Mouse (Mus musculus) CH12.LX (cell line): ENCODE results near the gene 4930402F06Rik. TPM values are rescaled to one million over a fixed set of nuclear protein-coding genes. Genes with fewer than 3 reads are reported as not detected.

Experiments used
- DNase-seq: peaks from one replicate; pipeline ENCODE4 v3.0.0-alpha.2; 2013; ENCODE audit errors: extremely low read depth
- H3K27ac ChIP-seq: 2 replicates; pipeline ENCODE4 v1.5.1; 2012; ENCODE audit warnings: low read depth, mild to moderate bottlenecking, control low read depth, moderate library complexity; ENCODE audit not compliant: insufficient read depth
- H3K27me3 ChIP-seq: replicated peaks from 2 replicates; pipeline ENCODE3; 2012; ENCODE audit warnings: inconsistent platforms
- H3K36me3 ChIP-seq, 2 experiments: replicated peaks in 1 of 2; 2 replicates each; pipeline versions ENCODE3 to v1.6.1; 2012; ENCODE audit warnings: inconsistent platforms in 1 of 2, low read length in 1 of 2, mild to moderate bottlenecking in 1 of 2, mixed read lengths in 1 of 2, moderate library complexity in 1 of 2; ENCODE audit not compliant: control insufficient read depth in 1 of 2, insufficient read depth in 1 of 2
- H3K4me1 ChIP-seq, 2 experiments: 2 replicates each; pipeline ENCODE4 v1.6.1; 2012; ENCODE audit warnings: inconsistent platforms in 1 of 2, moderate library complexity in 1 of 2; ENCODE audit not compliant: insufficient read depth in 2 of 2, control insufficient read depth in 1 of 2
- H3K4me2 ChIP-seq: 2 replicates; pipeline ENCODE4 v1.6.1; 2012; ENCODE audit warnings: low read depth, mild to moderate bottlenecking, control low read depth; ENCODE audit not compliant: poor library complexity, insufficient read depth, severe bottlenecking
- H3K4me3 ChIP-seq, 3 experiments: fragments of 150-350 bp in 1 of 3; sonication (generic) in 1 of 3; replicated peaks in 1 of 3; 2 replicates each; pipeline versions ENCODE3 to v1.5.1; 2011 to 2012; ENCODE audit warnings: low read depth in 2 of 3, low read length in 2 of 3, mild to moderate bottlenecking in 2 of 3, moderate library complexity in 2 of 3, control low read depth in 1 of 3, improper control_type of control experiment in 1 of 3, inconsistent platforms in 1 of 3, mixed read lengths in 1 of 3; ENCODE audit not compliant: poor library complexity in 1 of 3
- H3K79me2 ChIP-seq: replicated peaks from 2 replicates; pipeline ENCODE4 v1.6.1; 2012; ENCODE audit warnings: mild to moderate bottlenecking, moderate library complexity; ENCODE audit not compliant: control insufficient read depth, poor library complexity, insufficient read depth, severe bottlenecking; ENCODE audit errors: extremely low read depth
- H3K9ac ChIP-seq: 2 replicates; pipeline ENCODE4 v1.6.1; 2012; ENCODE audit warnings: low read depth, mild to moderate bottlenecking, control low read depth, moderate library complexity; ENCODE audit not compliant: insufficient read depth
- H3K9me3 ChIP-seq: replicated peaks from 2 replicates; pipeline ENCODE3; 2012; ENCODE audit warnings: low read length, inconsistent platforms, mixed read lengths
- IRF4 ChIP-seq: IDR thresholded peaks from 2 replicates; pipeline ENCODE4 v1.6.1; 2014; ENCODE audit warnings: low read depth, mild to moderate bottlenecking, inconsistent platforms, low read length, improper control_type of control experiment
- MAX ChIP-seq: IDR thresholded peaks from 2 replicates; pipeline ENCODE4 v1.6.1; 2011; ENCODE audit warnings: low read length, improper control_type of control experiment
- MXI1 ChIP-seq: IDR thresholded peaks from 2 replicates; pipeline ENCODE4 v1.6.1; 2011; ENCODE audit warnings: mild to moderate bottlenecking, low read depth, low read length, improper control_type of control experiment
- MYC ChIP-seq: IDR thresholded peaks from 2 replicates; pipeline ENCODE4 v1.6.1; 2011; ENCODE audit warnings: low read depth, mild to moderate bottlenecking, improper control_type of control experiment, low read length
- PAX5 ChIP-seq: IDR thresholded peaks from 2 replicates; pipeline ENCODE4 v1.6.1; 2012; ENCODE audit warnings: low read length, inconsistent platforms, mixed read lengths
- TCF12 ChIP-seq: IDR thresholded peaks from 2 replicates; pipeline ENCODE4 v1.6.1; 2014; ENCODE audit warnings: low read depth, mild to moderate bottlenecking, inconsistent platforms, low read length, improper control_type of control experiment
- USF1 ChIP-seq: IDR thresholded peaks from 2 replicates; pipeline ENCODE4 v1.6.1; 2014; ENCODE audit warnings: low read depth, mild to moderate bottlenecking, inconsistent platforms, low read length, improper control_type of control experiment
- ZMIZ1 ChIP-seq: IDR thresholded peaks from 2 replicates; pipeline ENCODE4 v1.6.1; 2012; ENCODE audit warnings: low read depth, mild to moderate bottlenecking, inconsistent platforms, low read length, improper control_type of control experiment
- dilution Hi-C: fragments of 300-500 bp; cut with MboI; formaldehyde crosslinking; loops from 2 replicates; pipeline ENCODE4 v1.14.3; 2020; ENCODE audit warnings: low sequenced_read_pairs; ENCODE audit not compliant: extremely low pct_unique_long_range_greater_than_20kb, extremely low pct_ligation_motif_present
- in situ Hi-C: fragments of 300-500 bp; cut with MboI; formaldehyde crosslinking; loops from 3 replicates; pipeline ENCODE4 v1.14.3; 2019; ENCODE audit warnings: low sequenced_read_pairs, low pct_ligation_motif_present, low pct_unique_long_range_greater_than_20kb, mixed read lengths
- polyA plus RNA-seq: library from polyadenylated mRNA; unstranded; fragments of >175 nt; gene quantifications from 2 replicates; pipeline ENCODE4 v1.2.1, GENCODE M21; 2012; ENCODE audit warnings: low read depth; ENCODE audit not compliant: insufficient read length
- total RNA-seq, 2 experiments: library from RNA; depleted of rRNA; stranded (reverse); fragments of 300-350 nt in 1 of 2; fragments of >200 nt in 1 of 2; gene quantifications; 2 replicates each; pipeline ENCODE4 v1.2.3; 2012 to 2014

4930402F06Rik gene
- total and polyA plus RNA-seq, 3 experiments: not detected

GRCm38 (mm10) chr2:35328064-35328792 lies 68.7 kb downstream of the 4930402F06Rik start:
- peaks cover 0 to 3% of the 10 kb centered on the region in 2 experiments for H3K36me3 ChIP-seq
- dilution Hi-C loops: no loop called here
- peaks cover 5 to 11% of the 10 kb centered on the region in 2 experiments; a peak in 3 of 4 replicates for H3K4me1 ChIP-seq

GRCm38 (mm10) chr2:35327583-35327982 lies 69.4 kb downstream of the 4930402F06Rik start:
- Histone ChIP-seq H3K79me2 (no peaks in the 10 kb centered on the region), H3K27ac (no peak overlapping the region), H3K9me3 (no peaks in the 10 kb centered on the region), H3K4me2 (peak overlapping the region; percentile 94)
- TF ChIP-seq MAX (peak; percentile 56), MXI1 (peak; percentile 61; the same call in 1 of the 2 replicates), PAX5 (no peak)
- TF ChIP-seq, all 38 proteins: peak for 2
- no peak for DNase-seq
- peak overlapping the region; percentile 45; the same call in 1 of the 2 replicates for H3K9ac ChIP-seq
- H3K36me3 ChIP-seq: peaks cover 0 to 6% of the 10 kb centered on the region in 2 experiments
- peak overlapping the region in 1 of 3 experiments; percentile 18 for H3K4me3 ChIP-seq
- no peaks in the 10 kb centered on the region for H3K27me3 ChIP-seq
- in situ Hi-C loops (no loop called here), dilution Hi-C loops (no loop called here)
- H3K4me1 ChIP-seq: peaks cover 5 to 11% of the 10 kb centered on the region in 2 experiments; a peak in 3 of 4 replicates

More at GRCm38 (mm10) chr2:35328064-35328792, 68.7 kb downstream of the 4930402F06Rik start:
- no peak for DNase-seq
- Histone ChIP-seq H3K9me3 (no peaks in the 10 kb centered on the region), H3K4me3 (no peak overlapping the region), H3K9ac (peak overlapping the region; percentile 45), H3K79me2 (no peaks in the 10 kb centered on the region), H3K27ac (no peak overlapping the region), H3K27me3 (no peaks in the 10 kb centered on the region), H3K4me2 (peak overlapping the region; percentile 94)
- TF ChIP-seq MXI1: no peak
- TF ChIP-seq TCF12: no peak
- no peak for TF ChIP-seq IRF4
- in situ Hi-C loops: no loop called here

DNA sequence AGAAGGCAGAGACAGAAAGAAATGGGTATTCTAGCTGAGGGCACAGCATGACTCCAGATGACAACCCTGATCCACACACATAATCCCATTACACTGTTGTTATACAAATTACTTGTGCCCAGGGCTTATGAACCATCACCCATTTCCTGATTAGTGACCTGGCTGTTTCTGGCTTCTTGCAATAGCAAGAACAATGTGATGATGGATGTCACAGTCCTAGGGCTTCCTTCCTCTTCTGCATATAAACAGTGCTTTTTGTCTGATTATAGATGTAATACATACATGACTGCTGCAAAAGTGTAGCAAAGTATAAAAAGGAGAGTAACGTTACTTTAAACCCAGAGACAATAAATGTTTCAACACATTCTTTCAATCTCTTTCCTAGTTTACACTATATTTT lies 70.0 kb downstream of the 4930402F06Rik start:
- dilution Hi-C loops (no loop called here), in situ Hi-C loops (no loop called here)
- H3K9ac ChIP-seq: no peak overlapping the region
- peaks cover 5 to 11% of the 10 kb centered on the region in 2 experiments; a peak in 3 of 4 replicates for H3K4me1 ChIP-seq
- no peak overlapping the region for H3K27ac ChIP-seq
- H3K79me2 ChIP-seq: no peaks in the 10 kb centered on the region
- no peaks in the 10 kb centered on the region for H3K9me3 ChIP-seq
- H3K36me3 ChIP-seq: peaks cover 0 to 6% of the 10 kb centered on the region in 2 experiments
- no peak for DNase-seq
- no peak for TF ChIP-seq ZMIZ1
- TF ChIP-seq USF1: no peak
- no peak for TF ChIP-seq MYC
- no peak overlapping the region for H3K4me3 ChIP-seq
- no peak overlapping the region for H3K4me2 ChIP-seq
- H3K27me3 ChIP-seq: no peaks in the 10 kb centered on the region
